Mouse (Mus musculus) hindbrain, embryonic 12.5 days (tissue): ENCODE results near the gene Mapk8ip2. TPM values are rescaled to one million over a fixed set of nuclear protein-coding genes. Genes with fewer than 3 reads are reported as not detected.

Experiments
- ATAC-seq: fragments of 200-750 bp; cut with Nextera tagmentation; 2 replicates; pipeline ENCODE4 v1.8.0; 2017; ENCODE audit warnings: moderate TSS enrichment; ENCODE audit not compliant: low FRiP score
- H3K27ac ChIP-seq: fragments of 300-500 bp; sonication (generic); 2 replicates; pipeline ENCODE4 v1.5.1; 2016; ENCODE audit warnings: mild to moderate bottlenecking
- H3K27me3 ChIP-seq: fragments of 300-500 bp; sonication (generic); 2 replicates; pipeline ENCODE4 v1.6.1; 2016; ENCODE audit warnings: mild to moderate bottlenecking
- H3K36me3 ChIP-seq: fragments of 300-500 bp; sonication (generic); 2 replicates; pipeline ENCODE4 v1.6.1; 2016; ENCODE audit warnings: mild to moderate bottlenecking
- H3K4me1 ChIP-seq: fragments of 300-500 bp; sonication (generic); 2 replicates; pipeline ENCODE4 v1.6.1; 2016
- H3K4me2 ChIP-seq: fragments of 300-500 bp; sonication (generic); replicated peaks from 2 replicates; pipeline ENCODE4 v1.6.1; 2016; ENCODE audit warnings: mild to moderate bottlenecking
- H3K4me3 ChIP-seq: fragments of 300-500 bp; sonication (generic); 2 replicates; pipeline ENCODE4 v1.5.1; 2016; ENCODE audit warnings: mild to moderate bottlenecking
- H3K9ac ChIP-seq: fragments of 300-500 bp; sonication (generic); 2 replicates; pipeline ENCODE4 v1.6.1; 2016; ENCODE audit warnings: mild to moderate bottlenecking, moderate library complexity
- H3K9me3 ChIP-seq: fragments of 300-500 bp; sonication (generic); replicated peaks from 2 replicates; pipeline ENCODE4 v1.6.1; 2016; ENCODE audit warnings: mild to moderate bottlenecking
- WGBS: fragments of 180-500 bp; shearing (Covaris S2); methylation state at CpG from one replicate; pipeline ENCODE4 v1.1.7; 2016; 5-methylcytosine and 5-hydroxymethylcytosine counted together
- polyA plus RNA-seq: library from polyadenylated mRNA; unstranded; fragments of >200 nt; fragmentation: Nextera tagmentation; extraction: Ambion mirVana; gene quantifications from 2 replicates; pipeline ENCODE4 v1.2.1, GENCODE M21; 2016

Gene Mapk8ip2
- polyA plus RNA-seq, 1 experiment from 2014 or later, result 53.3 TPM

DNA sequence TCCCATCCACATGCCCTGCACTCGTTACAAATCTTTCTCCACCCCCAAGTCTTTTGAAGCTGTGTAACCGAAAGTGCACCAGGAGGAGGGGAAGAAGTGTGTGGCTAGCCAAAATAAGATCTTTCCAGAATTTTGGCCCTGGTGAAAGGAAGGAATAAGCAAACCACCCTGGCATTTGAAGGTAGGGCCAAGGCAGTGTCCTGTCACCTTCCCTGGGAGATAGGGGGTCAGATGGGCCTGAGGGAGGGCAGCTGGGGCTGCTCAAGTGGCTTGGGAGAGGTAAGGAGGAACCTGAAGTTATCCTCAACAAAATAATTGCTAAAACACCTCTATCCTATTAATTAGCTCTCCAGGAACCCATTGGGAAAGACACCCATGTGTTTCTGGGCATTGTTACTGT lies 43.1 kb downstream of the Mapk8ip2 start:
- Histone ChIP-seq H3K27ac (no peak overlapping the region), H3K4me3 (no peak overlapping the region), H3K9me3 (no peaks in the 10 kb centered on the region; the same call in 1 of the 2 replicates), H3K4me2 (no peak overlapping the region), H3K4me1 (peaks cover 36% of the 10 kb centered on the region), H3K36me3 (no peaks in the 10 kb centered on the region), H3K27me3 (peaks cover 24% of the 10 kb centered on the region), H3K9ac (no peak overlapping the region; the same call in 1 of the 2 replicates)
- 42% methylated on average over 2 of the region's 2 CpGs for WGBS
- no peak for ATAC-seq

DNA sequence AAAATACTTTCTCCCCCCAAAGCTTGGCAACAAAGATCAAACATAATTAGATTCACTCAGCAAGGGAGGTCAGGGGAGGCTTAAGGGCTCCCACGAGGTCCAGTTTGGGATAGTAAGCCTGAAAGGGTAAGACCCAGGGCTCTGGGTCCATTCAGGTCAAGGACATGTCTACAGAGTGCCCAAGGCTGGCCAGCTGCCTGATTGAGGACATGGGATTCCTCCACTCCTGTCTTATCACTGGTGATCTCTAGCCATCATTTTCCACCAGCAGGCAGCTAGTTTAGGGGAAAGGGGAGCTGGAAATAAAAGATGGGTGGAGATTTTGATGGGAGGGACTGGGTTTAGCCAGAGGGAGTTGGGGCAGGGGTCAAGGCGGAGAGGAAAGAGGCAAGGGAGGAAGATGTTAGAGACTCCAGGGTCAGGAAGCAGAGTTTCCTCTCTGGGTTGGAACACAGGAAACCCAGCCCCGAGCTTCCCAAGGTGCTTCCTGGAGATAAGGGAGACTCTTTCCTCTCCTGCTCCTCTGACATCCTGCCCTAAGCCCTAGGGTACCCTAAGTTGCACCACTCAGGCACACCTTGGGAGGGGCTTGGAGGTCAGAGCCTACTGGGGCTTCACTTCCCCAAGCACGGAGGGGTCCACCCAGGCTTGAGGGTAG lies 43.8 kb downstream of the Mapk8ip2 start:
- no peak overlapping the region for H3K27ac ChIP-seq

DNA sequence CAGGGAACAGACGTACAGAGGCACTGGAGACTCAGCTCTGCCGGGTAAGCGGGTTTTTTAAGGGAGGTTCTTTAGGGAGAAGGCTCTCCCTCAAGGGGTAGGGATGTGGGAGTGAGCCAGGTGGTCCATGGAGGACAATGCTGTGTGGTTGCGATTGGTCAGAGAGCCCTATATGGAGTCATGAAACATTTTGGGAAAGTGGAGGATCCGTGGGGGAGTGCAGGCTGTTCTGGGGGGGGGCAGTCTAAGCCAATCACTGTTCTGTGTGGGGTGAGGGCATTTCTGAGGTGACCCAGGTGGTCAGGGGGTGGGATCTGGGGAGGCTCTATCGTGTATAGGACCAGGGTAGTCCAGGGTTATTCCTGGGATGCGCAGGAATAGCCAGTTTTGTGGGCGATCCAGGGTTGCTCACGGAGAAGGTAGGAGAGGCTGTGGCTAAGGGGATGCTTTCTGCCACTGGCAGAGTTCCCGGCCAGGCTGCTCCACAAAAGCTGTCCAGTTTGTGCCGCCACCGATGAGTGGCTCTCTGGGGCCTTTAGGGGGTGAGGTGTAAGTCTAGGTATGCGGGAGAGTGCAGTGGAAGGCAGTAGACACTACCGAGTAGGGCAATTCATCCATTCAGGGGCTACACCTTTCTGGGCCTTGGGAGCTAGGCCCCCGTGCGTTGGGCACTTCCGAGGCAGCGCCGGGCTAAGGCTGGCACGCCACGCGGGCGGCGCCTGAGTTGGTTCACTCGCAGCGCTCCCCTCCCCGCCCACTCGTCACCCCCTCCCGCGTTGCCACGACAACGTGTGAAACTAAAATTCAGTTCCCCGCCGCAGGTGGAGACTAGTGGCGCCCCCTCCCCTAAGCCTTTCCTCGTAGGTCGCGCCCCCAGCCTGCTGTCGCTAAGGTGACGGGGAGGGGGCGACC lies 44.6 kb downstream of the Mapk8ip2 start:
- ATAC-seq, result peak; percentile 7; the same call in 1 of the 2 replicates
- WGBS, result 3% methylated on average over 41 of the region's 41 CpGs
- Histone ChIP-seq H3K9me3 (no peaks in the 10 kb centered on the region), H3K27me3 (peaks cover 24% of the 10 kb centered on the region), H3K9ac (peak overlapping the region; percentile 91), H3K36me3 (peaks cover 3% of the 10 kb centered on the region; the same call in 1 of the 2 replicates), H3K4me1 (peaks cover 36% of the 10 kb centered on the region), H3K27ac (no peak overlapping the region), H3K4me2 (peak overlapping the region; percentile 89), H3K4me3 (peak overlapping the region; percentile 80)

More for the DNA sequence above, 43.8 kb downstream of the Mapk8ip2 start:
- peaks cover 36% of the 10 kb centered on the region for H3K4me1 ChIP-seq
- H3K36me3 ChIP-seq, result no peaks in the 10 kb centered on the region
- no peak overlapping the region for H3K4me2 ChIP-seq
- H3K9me3 ChIP-seq, result no peaks in the 10 kb centered on the region; the same call in 1 of the 2 replicates
- no peak for ATAC-seq
- 30% methylated on average over 4 of the region's 4 CpGs for WGBS
- H3K9ac ChIP-seq, result no peak overlapping the region
- no peak overlapping the region for H3K4me3 ChIP-seq
- peaks cover 24% of the 10 kb centered on the region for H3K27me3 ChIP-seq

DNA sequence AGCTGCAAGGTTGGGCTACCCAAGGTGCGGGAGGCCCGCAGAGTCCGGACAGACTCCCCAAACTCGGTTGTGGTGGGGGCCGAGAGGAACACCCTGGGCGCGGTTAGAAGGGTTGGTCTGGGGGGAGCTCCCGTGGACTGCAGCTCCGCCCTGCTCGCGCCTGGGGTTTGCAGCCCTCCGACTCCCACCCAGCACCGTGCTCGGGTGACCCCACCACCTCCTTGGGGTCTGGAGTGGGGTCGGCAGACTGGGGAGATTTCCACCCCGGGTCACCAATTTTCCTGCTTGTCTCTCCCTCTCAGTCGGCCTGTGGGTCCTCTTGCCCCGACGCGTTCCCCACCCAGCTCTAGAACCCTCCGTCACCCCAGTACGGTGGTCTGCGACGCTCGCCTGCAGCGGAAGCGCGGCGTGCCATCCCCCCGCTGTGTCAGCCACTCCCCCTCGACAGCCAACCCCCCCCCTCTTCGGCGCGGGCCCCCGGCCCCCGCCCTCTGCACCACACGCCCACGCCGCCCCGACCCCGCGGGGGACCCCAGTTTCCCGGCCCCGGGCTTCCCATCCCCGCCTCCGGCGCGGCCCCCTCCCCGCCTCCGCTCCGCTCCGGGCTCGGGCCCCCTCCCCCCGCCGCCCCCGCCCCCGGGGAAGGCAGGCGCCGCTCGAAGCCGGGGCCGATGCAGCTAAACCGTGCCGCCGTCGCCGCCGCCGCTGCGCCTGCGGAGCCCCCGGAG lies 45.4 kb downstream of the Mapk8ip2 start, which contains the start of gene Shank3:
Shank3 (plus strand) TSS at position 663 of the 728 bp plus-strand sequence.
- peaks cover 36% of the 10 kb centered on the region for H3K4me1 ChIP-seq
- under 1% methylated on average over 35 of the region's 72 CpGs for WGBS
- peaks cover 24% of the 10 kb centered on the region for H3K27me3 ChIP-seq
- peak within 1 kb of the TSS; percentile 89 for H3K4me2 ChIP-seq
- no peaks in the 10 kb centered on the region for H3K9me3 ChIP-seq
- peak within 1 kb of the TSS; percentile 80 for H3K4me3 ChIP-seq
- ATAC-seq, result peak; percentile 57
- peak within 1 kb of the TSS; percentile 91 for H3K9ac ChIP-seq
- H3K27ac ChIP-seq, result peak within 1 kb of the TSS; percentile 84
- peaks cover 11% of the 10 kb centered on the region; the same call in 1 of the 2 replicates for H3K36me3 ChIP-seq

DNA sequence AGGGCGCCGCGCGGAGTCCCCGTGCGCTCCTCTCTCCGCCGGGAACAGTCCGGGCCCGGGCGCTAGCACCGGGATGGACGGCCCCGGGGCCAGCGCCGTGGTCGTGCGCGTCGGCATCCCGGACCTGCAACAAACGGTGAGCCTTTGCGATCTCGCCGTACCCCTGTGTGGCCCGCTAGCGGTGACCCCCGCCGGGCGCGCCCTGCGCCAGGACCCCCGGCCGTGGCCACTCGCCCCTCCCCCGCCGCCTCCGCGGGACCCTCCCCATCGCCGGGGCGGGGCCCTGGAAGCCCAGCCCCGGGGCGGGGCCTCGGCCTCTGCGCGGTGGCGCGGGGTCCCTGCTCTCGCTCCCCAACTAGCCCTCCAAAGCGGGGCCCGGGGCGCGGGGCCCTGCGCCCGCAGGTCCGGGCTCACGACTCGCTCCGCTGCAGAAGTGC lies 46.1 kb downstream of the Mapk8ip2 start:
- Histone ChIP-seq H3K4me3 (peak overlapping the region; percentile 80), H3K27ac (peak overlapping the region; percentile 84), H3K4me2 (peak overlapping the region; percentile 89), H3K9me3 (no peaks in the 10 kb centered on the region), H3K4me1 (peaks cover 36% of the 10 kb centered on the region), H3K9ac (peak overlapping the region; percentile 91), H3K36me3 (peaks cover 14% of the 10 kb centered on the region; the same call in 1 of the 2 replicates), H3K27me3 (peaks cover 24% of the 10 kb centered on the region)
- ATAC-seq, result peak; percentile 72
- WGBS, result 1% methylated on average over 37 of the region's 60 CpGs

DNA sequence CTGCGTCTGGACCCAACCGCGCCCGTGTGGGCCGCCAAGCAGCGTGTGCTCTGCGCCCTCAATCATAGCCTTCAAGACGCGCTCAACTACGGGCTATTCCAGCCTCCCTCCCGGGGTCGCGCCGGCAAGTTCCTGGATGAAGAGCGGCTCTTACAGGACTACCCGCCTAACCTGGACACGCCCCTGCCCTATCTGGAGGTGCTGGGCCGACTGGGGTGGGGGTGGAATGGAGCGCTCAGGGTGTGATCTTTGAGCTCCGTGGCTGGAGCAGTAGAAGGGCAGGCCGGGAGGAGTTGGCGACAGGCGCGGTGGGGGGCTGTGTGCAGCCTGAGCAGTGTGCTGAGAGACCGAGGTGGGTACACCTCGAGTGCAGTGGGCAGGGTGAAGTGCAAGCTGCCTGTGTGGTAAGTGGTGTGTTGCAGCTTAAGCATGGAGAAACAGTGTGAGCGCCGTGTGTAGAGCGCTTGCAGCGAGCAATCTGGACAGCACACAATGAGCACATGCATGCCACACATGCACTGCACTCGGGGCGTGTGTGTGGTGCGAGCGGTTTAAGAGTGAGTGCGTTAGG lies 46.6 kb downstream of the Mapk8ip2 start:
- H3K36me3 ChIP-seq, result peaks cover 17% of the 10 kb centered on the region; the same call in 1 of the 2 replicates
- peaks cover 36% of the 10 kb centered on the region for H3K4me1 ChIP-seq
- under 1% methylated on average over 31 of the region's 35 CpGs for WGBS
- peak overlapping the region; percentile 89 for H3K4me2 ChIP-seq
- H3K27ac ChIP-seq, result peak overlapping the region; percentile 84
- H3K4me3 ChIP-seq, result peak overlapping the region; percentile 80
- peaks cover 24% of the 10 kb centered on the region for H3K27me3 ChIP-seq
- peak overlapping the region; percentile 91 for H3K9ac ChIP-seq
- no peaks in the 10 kb centered on the region for H3K9me3 ChIP-seq
- peak; percentile 53 for ATAC-seq

DNA sequence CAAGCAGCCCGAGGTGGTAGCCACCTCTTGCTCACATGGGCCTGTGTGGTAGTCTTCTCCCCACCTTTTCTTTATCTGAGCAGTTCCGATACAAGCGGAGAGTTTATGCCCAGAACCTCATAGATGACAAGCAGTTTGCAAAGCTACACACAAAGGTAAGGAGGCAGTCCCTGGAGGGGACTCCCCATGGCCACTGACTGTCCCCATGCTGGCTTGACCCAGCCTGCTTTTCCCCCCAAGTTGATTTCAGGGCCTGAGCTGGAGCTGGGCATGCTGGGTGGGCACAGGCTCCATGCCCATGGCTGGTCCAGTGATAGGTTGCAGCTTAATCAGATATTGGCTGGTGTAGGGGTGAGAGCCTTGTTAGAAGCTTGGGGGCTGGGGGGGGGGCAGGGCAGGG lies 47.6 kb downstream of the Mapk8ip2 start:
- Histone ChIP-seq H3K4me3 (no peak overlapping the region), H3K27ac (no peak overlapping the region), H3K36me3 (peaks cover 27% of the 10 kb centered on the region; the same call in 1 of the 2 replicates), H3K9ac (no peak overlapping the region), H3K4me2 (no peak overlapping the region), H3K9me3 (no peaks in the 10 kb centered on the region), H3K4me1 (peaks cover 31% of the 10 kb centered on the region), H3K27me3 (peaks cover 24% of the 10 kb centered on the region)
- 87% methylated on average over 3 of the region's 3 CpGs for WGBS
- no peak for ATAC-seq

DNA sequence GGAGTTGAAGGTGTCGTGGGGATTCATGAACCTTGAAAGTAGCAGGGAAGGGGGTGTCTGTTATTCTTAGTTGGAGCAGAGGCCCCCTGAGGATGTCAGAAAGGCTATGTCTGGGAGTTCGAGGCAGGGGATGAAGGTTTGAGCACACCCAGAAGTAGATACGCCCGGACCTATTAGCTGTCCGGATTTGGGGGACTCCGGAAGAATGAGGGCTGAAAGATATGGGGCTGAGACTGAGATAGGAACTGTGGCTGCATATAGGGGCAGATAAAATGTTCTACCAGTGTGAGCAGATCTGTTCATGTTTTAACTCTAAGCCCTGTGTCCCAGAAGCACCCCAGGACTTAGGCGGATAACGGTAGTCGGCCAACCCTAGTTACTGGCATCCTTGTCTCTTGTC lies 51.1 kb downstream of the Mapk8ip2 start:
- H3K4me1 ChIP-seq, result peaks cover 9% of the 10 kb centered on the region
- no peak overlapping the region for H3K4me3 ChIP-seq
- 0 out of 2 replicates have a peak, but pooled peaks cover 4% of the 10 kb centered on the region for H3K9me3 ChIP-seq
- H3K9ac ChIP-seq, result no peak overlapping the region
- ATAC-seq, result no peak
- no peak overlapping the region for H3K27ac ChIP-seq
- peaks cover 34% of the 10 kb centered on the region; the same call in 1 of the 2 replicates for H3K36me3 ChIP-seq
- 95% methylated on average over 9 of the region's 9 CpGs for WGBS
- H3K27me3 ChIP-seq, result peaks cover 8% of the 10 kb centered on the region; the same call in 1 of the 2 replicates
- no peak overlapping the region for H3K4me2 ChIP-seq

DNA sequence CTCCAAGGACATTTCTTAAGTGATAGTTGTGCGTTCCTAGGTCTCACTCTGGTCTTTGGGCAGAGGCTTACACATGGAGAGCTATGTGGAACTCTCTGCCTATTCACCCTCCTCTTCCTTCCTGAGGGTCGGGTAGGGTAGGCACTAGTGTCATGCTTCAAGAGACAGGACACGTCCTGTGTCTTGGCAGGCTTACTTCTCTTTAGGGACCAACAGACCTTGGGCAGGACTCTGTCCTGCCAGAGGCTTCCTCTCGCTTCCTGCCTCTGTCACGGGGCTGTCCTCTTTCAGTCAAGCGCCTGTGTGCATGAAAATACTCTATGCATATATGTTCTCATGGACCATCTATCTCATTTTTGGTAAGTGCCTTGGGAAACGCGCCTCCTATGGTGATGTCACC lies 54.0 kb downstream of the Mapk8ip2 start:
- no peaks in the 10 kb centered on the region for H3K4me1 ChIP-seq
- 92% methylated on average over 8 of the region's 8 CpGs for WGBS

DNA sequence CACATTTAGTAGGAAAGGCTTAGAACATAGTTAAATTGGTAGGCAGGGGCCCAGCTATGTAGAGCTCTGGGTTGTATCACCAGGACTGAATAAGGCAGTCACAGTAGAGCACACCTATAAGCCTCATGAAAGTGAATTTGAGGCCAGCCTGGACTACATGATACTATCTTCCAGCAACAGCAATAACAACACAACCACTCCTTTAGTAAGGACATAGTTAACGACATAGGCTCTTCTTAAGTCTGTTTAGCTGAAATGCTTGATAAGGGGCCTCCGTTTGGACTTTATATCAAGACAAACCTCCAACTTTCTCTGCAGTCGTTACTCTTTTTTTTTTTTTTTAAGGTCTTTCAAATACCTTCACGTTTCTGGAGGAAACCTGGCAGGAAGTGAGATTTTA lies 59.0 kb downstream of the Mapk8ip2 start:
- H3K4me2 ChIP-seq, result no peak overlapping the region
- WGBS, result 84% methylated on average over 4 of the region's 4 CpGs
- no peaks in the 10 kb centered on the region for H3K36me3 ChIP-seq
- no peak overlapping the region for H3K27ac ChIP-seq
- no peaks in the 10 kb centered on the region for H3K9me3 ChIP-seq
- no peak overlapping the region for H3K9ac ChIP-seq
- no peaks in the 10 kb centered on the region for H3K27me3 ChIP-seq
- no peaks in the 10 kb centered on the region for H3K4me1 ChIP-seq
- no peak for ATAC-seq
- no peak overlapping the region for H3K4me3 ChIP-seq

More for the DNA sequence above, 54.0 kb downstream of the Mapk8ip2 start:
- no peak overlapping the region for H3K4me2 ChIP-seq
- H3K27ac ChIP-seq, result no peak overlapping the region
- no peaks in the 10 kb centered on the region for H3K27me3 ChIP-seq
- H3K4me3 ChIP-seq, result no peak overlapping the region
- H3K36me3 ChIP-seq, result peaks cover 34% of the 10 kb centered on the region; the same call in 1 of the 2 replicates
- 0 out of 2 replicates have a peak, but pooled peaks cover 4% of the 10 kb centered on the region for H3K9me3 ChIP-seq
- no peak for ATAC-seq
- H3K9ac ChIP-seq, result no peak overlapping the region
